Mouse (Mus musculus) urinary bladder, adult 18-20 months (tissue): ENCODE measurements around the gene Mrnip.

ENCODE experiments used
- DNase-seq, 2 experiments: peaks; one replicate each; pipeline ENCODE4 v3.0.0; 2022; ENCODE audit warnings: low spot score in 2 of 2, mixed read lengths in 2 of 2

Gene Mrnip

GRCm38 (mm10) chr11:50225611-50226378 lies 51.6 kb downstream of the Mrnip start:
- DNase-seq, result peak; percentile 43 to 58

- no peak for DNase-seq
Observed at GRCm38 (mm10) chr11:50226406-50226805, 52.2 kb downstream of the Mrnip start.

- DNase-seq, result no peak
Observed at GRCm38 (mm10) chr11:50227226-50227625, 53.0 kb downstream of the Mrnip start.

- DNase-seq, result no peak
Observed at GRCm38 (mm10) chr11:50227736-50228135, 53.5 kb downstream of the Mrnip start.

GRCm38 (mm10) chr11:50228772-50229171 lies 54.5 kb downstream of the Mrnip start:
- DNase-seq, result no peak

- no peak for DNase-seq
Observed at GRCm38 (mm10) chr11:50229252-50229910, 55.1 kb downstream of the Mrnip start.

GRCm38 (mm10) chr11:50230481-50231304 lies 56.4 kb downstream of the Mrnip start:
- no peak for DNase-seq

GRCm38 (mm10) chr11:50231411-50231810 lies 57.2 kb downstream of the Mrnip start:
- no peak for DNase-seq

- no peak for DNase-seq
Observed at GRCm38 (mm10) chr11:50233022-50233421, 58.8 kb downstream of the Mrnip start.

GRCm38 (mm10) chr11:50233993-50234392 lies 59.7 kb downstream of the Mrnip start:
- DNase-seq, result no peak

GRCm38 (mm10) chr11:50234606-50235005 lies 60.4 kb downstream of the Mrnip start:
- no peak for DNase-seq

- DNase-seq, result peak; percentile 83 to 86
Observed at GRCm38 (mm10) chr11:50236540-50236936, 62.3 kb downstream of the Mrnip start.

- no peak for DNase-seq
Observed at GRCm38 (mm10) chr11:50236937-50237835, 62.9 kb downstream of the Mrnip start.

- no peak for DNase-seq
Observed at GRCm38 (mm10) chr11:50238324-50238723, 64.1 kb downstream of the Mrnip start, which contains the start of gene Ltc4s. TSS of gene Ltc4s (minus strand) at chr11:50238616.

- no peak for DNase-seq
Observed at GRCm38 (mm10) chr11:50238821-50239791, 64.9 kb downstream of the Mrnip start.

GRCm38 (mm10) chr11:50240235-50240911 lies 66.1 kb downstream of the Mrnip start:
- no peak for DNase-seq

GRCm38 (mm10) chr11:50243926-50244325 lies 69.7 kb downstream of the Mrnip start:
- no peak for DNase-seq

- no peak for DNase-seq
Observed at GRCm38 (mm10) chr11:50245269-50245668, 71.0 kb downstream of the Mrnip start.

GRCm38 (mm10) chr11:50248473-50249171 lies 74.4 kb downstream of the Mrnip start:
- no peak for DNase-seq
